Mouse (Mus musculus): ENCODE data around the gene Tsen2.

DNA sequence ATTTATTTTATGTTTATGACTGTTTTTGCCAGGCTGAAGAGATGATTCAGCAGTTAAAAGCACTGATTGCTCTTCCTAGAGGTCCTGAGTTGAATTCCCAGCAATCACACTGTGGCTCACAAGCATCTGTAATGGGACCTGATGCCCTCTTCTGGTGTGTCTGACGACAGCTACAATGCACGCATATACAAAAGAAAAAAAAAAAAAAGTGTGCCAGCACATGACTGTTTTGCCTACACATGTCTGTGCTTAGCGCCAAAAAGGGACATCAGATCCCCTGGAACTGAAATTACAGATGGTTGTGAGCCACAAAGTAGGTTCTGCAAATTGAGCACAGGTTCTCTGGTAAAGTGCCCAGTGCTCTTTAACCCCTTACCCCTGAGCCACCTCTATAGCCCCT is 2.1 kb upstream of the Tsen2 start:
- TF ChIP-seq CTCF (IDR thresholded peaks at IDR 0.05; ENCODE audit: control insufficient read depth, insufficient read depth, insufficient replicate concordance, low read depth, low read length) (no peak), POLR2A (IDR thresholded peaks at IDR 0.05; ENCODE audit: control insufficient read depth, low read depth, low read length) (no peak)

Measured in testis, adult 2 months (tissue).